12 mouse cellular contexts compared by ENCODE assay signal in the genomic region with DNA sequence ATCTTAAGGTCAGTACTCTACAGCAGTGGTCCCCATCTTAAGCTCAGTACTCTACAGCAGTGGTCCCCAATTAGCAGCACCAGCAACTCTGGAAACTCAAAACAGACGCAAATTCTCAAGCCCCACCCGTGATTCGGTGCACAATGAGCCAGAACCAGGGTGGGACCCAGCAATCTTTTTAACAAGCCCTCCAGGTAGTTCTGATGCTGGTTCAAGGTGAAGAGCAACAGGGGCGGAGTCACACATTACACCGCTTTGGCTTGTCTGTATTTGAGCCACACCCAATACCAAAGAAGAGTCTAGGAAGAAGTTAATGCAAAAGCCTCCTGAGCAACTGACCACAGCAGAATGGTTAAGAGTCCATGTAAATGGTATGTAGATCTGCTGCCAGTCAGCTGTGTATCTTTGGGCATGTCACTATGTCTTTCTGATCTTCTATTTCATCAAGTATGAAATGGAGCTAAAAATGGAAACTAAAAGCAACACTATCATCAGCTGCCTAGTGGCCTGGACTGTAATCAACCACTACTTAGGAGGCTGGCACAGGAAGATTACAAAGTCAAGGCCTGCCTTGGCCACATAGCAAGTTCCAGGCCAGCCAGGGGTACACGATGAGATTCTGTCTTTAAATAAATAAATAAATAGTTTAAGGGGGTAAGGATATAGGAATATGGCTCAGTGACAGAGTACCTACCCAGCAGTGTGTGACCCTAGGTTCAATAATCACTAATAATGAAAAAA. TPM values are rescaled to one million over a fixed set of nuclear protein-coding genes. Genes with fewer than 3 reads are reported as not detected.
A peak's percentile ranks its signal among the peaks of the same experiment; 100 is the strongest.
DNase-seq lines count a peak whose midpoint lies in the region; ATAC-seq lines count a peak whose summit lies in the region.
"Had no signal": no experiment of that assay in that cellular context is flagged by ENCODE, and none has a peak within 500 bp of the region (broad histone marks: within the 10 kb centered on the region; RNA-seq: fewer than 3 reads in every experiment).

No protein-coding gene starts in this region.

- no peak for DNase-seq in heart, postnatal 36 days
- DNase-seq in kidney, postnatal 36 days: no peak
- DNase-seq in ES-CJ7 (ENCODE audit: low read depth, low spot score): peak; percentile 94
- DNase-seq in spleen, postnatal 36 days (ENCODE audit: low spot score in 2 of 2): no peak
- no peak for DNase-seq in thymus, postnatal 25 days
- DNase-seq: adrenal gland, postnatal 10 days; cerebellum, adult 11 months; gastrocnemius, postnatal 14 days had no signal

- 67% methylated on average over 6 of the region's 6 CpGs for WGBS in heart, embryonic 11.5 days (ENCODE audit: insufficient replicate concordance)
- 70% methylated on average over 6 of the region's 6 CpGs for WGBS in kidney, embryonic 16.5 days
- 55% methylated on average over 6 of the region's 6 CpGs for whole genome bisulfite sequencing in liver, embryonic 12.5 days (ENCODE audit: insufficient replicate concordance)

- H3K9me3 ChIP-seq in heart, embryonic 11.5 days (replicated peaks; ENCODE audit: control insufficient read depth, low read length): no peaks in the 10 kb centered on the region
- H3K9me3 ChIP-seq in kidney, embryonic 16.5 days (ENCODE audit: low read length): no peaks in the 10 kb centered on the region
- no peaks in the 10 kb centered on the region for H3K9me3 ChIP-seq in liver, embryonic 12.5 days (replicated peaks)

- H3K9ac ChIP-seq in heart, embryonic 11.5 days (ENCODE audit: low read depth, low read length): no peak overlapping the region
- no peak overlapping the region for H3K9ac ChIP-seq in kidney, embryonic 16.5 days (replicated peaks; ENCODE audit: low read length)
- no peak overlapping the region for H3K9ac ChIP-seq in liver, embryonic 12.5 days

- peak overlapping the region; percentile 79; the same call in 1 of the 2 replicates for H3K27ac ChIP-seq in heart, embryonic 11.5 days (ENCODE audit: low read depth, low read length)
- H3K27ac ChIP-seq in kidney, embryonic 16.5 days (ENCODE audit: low read length): peak overlapping the region; percentile 86; the same call in 1 of the 2 replicates
- H3K27ac ChIP-seq in liver, embryonic 12.5 days: no peak overlapping the region

- peaks cover 26% of the 10 kb centered on the region for H3K4me1 ChIP-seq in heart, embryonic 11.5 days (ENCODE audit: control insufficient read depth, insufficient read depth, low read length)
- H3K4me1 ChIP-seq in kidney, embryonic 16.5 days (ENCODE audit: insufficient read depth, low read length): peaks cover 28% of the 10 kb centered on the region
- H3K4me1 ChIP-seq in liver, embryonic 12.5 days: peaks cover 31% of the 10 kb centered on the region

- H3K36me3 ChIP-seq in heart, embryonic 11.5 days (ENCODE audit: control insufficient read depth, insufficient read depth, low read length): no peaks in the 10 kb centered on the region
- H3K36me3 ChIP-seq in kidney, embryonic 16.5 days (ENCODE audit: insufficient read depth, low read length): no peaks in the 10 kb centered on the region
- H3K36me3 ChIP-seq in liver, embryonic 12.5 days: no peaks in the 10 kb centered on the region

- H3K27me3 ChIP-seq in heart, embryonic 11.5 days (ENCODE audit: control insufficient read depth, insufficient read depth, low read length): no peaks in the 10 kb centered on the region
- H3K27me3 ChIP-seq in kidney, embryonic 16.5 days (ENCODE audit: insufficient read depth, low read length): no peaks in the 10 kb centered on the region
- H3K27me3 ChIP-seq in liver, embryonic 12.5 days (replicated peaks): no peaks in the 10 kb centered on the region

- ATAC-seq in heart, embryonic 11.5 days (replicated peaks; ENCODE audit: insufficient number of reproducible peaks, low FRiP score, low TSS enrichment): no peak
- ATAC-seq in kidney, embryonic 16.5 days (ENCODE audit: low FRiP score, low TSS enrichment): no peak
- peak; percentile 73 for ATAC-seq in liver, embryonic 12.5 days
- ATAC-seq: intestine, postnatal 0 days had no signal

- H3K4me2 ChIP-seq in heart, embryonic 11.5 days: no peak overlapping the region; the same call in 1 of the 2 replicates
- H3K4me2 ChIP-seq in kidney, embryonic 16.5 days (replicated peaks; ENCODE audit: low read depth, low read length): no peak overlapping the region
- peak overlapping the region; percentile 19; the same call in 1 of the 2 replicates for H3K4me2 ChIP-seq in liver, embryonic 12.5 days

- H3K4me3 ChIP-seq in heart, embryonic 11.5 days (ENCODE audit: low read depth, low read length): no peak overlapping the region
- no peak overlapping the region for H3K4me3 ChIP-seq in kidney, embryonic 16.5 days (ENCODE audit: low read length)
- no peak overlapping the region for H3K4me3 ChIP-seq in liver, embryonic 12.5 days

- intact Hi-C loops in heart, postnatal 36 days (cut with DNase I): no loop called here

RNA-seq across cellular contexts. Expression of gene Macf1, which starts 58.7 kb away (rescaled TPM):
- polyA plus RNA-seq in heart, embryonic 11.5 days (2014; fragmentation: Nextera tagmentation; extraction: Ambion mirVana): 68.5 and 108 TPM in 2 replicates
- total RNA-seq in heart, postnatal 36 days (2021): 100 to 1,000 TPM; 228 to 240 TPM
- 37.1 and 38.1 TPM in 2 replicates for polyA plus RNA-seq in kidney, embryonic 16.5 days (2015; fragmentation: Nextera tagmentation; extraction: Ambion mirVana)
- 15.1 and 17.5 TPM in 2 replicates for polyA plus RNA-seq in liver, embryonic 12.5 days (2016; fragmentation: Nextera tagmentation; extraction: Ambion mirVana)
